Mouse (Mus musculus) spleen, adult 12 weeks (tissue): ENCODE data around the gene Mpv17.

Experiments used
- DNase-seq: peaks from one replicate; pipeline ENCODE4 v3.0.0; 2022; ENCODE audit warnings: low spot score

Mpv17 gene

DNA sequence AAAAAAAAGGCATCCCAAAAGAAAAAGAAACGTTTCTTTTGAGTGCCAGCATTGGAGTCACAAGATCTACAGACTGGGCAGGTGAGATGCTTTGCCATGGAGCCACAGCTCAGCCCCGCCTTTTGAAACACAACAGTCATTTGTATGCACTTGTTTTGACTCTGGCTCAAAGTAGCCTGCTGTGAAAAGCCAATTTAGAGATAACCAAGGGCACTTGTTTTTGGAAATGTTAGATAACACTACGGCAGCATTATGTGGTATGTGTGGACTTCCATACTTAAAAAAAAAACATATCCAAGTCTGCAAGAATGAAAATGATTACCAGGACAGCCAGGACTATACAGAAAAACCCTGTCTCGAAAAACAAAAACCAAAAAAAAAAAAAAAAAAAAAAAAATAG is 29.6 kb upstream of the Mpv17 start:
- DNase-seq = no peak

GRCm38 (mm10) chr5:31181183-31181770 is 27.2 kb upstream of the Mpv17 start:
- no peak for DNase-seq

DNA sequence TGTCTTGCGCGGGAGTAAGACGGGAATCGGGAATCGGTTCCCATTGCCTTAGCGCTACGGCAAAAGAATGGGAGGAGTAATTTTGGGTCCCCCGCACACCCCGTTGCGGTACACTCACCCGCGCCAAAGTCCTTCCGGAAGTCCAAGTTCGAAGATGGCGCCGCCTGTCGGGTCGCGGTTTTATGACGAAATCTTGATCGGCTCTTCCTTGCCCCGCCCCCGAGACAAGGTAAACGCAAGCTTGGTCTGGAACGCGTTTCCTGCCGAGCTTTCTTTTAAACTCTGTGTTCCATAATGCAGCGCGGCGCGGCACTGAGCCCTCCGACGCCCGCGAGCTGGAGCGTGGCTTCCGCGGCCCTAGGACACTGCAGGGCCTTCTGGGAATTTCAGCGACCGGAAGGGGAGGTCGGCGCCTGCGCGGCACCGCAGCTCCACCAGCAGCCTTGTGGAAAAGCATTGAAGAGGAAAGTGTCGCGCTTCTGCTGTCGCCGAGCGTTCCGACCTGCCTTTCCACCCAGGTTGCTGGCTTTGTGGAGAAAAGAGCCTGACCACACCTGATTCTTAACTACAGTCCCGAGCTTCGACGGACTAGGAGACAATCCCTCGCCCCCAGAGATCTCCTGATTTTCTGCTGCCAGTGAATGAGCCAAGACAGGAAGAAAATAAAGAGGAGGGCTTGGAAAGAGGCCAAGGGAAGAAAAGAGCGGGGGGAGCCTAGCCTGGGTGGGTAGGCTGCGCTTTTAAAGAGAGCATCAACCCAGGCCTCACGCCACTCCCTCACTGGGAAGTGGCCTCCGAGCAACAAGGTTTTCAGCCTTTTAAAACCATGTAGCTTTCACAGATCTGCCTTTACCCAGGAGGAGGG is 25.9 kb upstream of the Mpv17 start, which contains the start of the genes Gm29609 and Gtf3c2:
Gene Gm29609 (minus strand): TSS at position 146 of the 865 bp plus-strand sequence.
Gene Gtf3c2 (minus strand): TSS at position 379 of the 865 bp plus-strand sequence.
- peak; percentile 92 for DNase-seq

GRCm38 (mm10) chr5:31179301-31179765 is 25.3 kb upstream of the Mpv17 start:
- no peak for DNase-seq

DNA sequence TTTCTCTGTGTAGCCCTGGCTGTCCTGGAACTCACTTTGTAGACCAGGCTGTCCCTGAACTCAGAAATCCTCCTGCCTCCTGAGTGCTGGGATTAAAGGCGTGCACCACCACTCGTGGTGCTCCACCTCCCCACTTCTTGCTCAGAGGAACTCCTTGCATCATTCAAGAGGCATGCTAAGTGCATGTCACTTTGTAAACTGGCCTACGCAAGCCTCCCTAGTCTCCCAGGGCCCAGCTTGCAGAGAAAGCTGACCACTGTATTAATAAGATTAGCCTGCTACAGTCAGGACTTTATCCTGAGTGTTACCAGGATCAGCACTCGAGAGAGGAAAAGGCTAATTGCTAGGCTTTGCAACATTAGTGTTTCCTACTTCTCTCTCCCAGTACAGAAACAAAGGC is 14.6 kb upstream of the Mpv17 start:
- no peak for DNase-seq

GRCm38 (mm10) chr5:31164878-31165277 is 10.8 kb upstream of the Mpv17 start:
- no peak for DNase-seq

- DNase-seq = no peak
Observed at GRCm38 (mm10) chr5:31162462-31162861, 8.4 kb upstream of the Mpv17 start.

- no peak for DNase-seq
Observed at GRCm38 (mm10) chr5:31153516-31154151, 417 bp downstream of the Mpv17 start.

- DNase-seq = no peak
Observed at GRCm38 (mm10) chr5:31151746-31152145, 2.3 kb downstream of the Mpv17 start.

GRCm38 (mm10) chr5:31149781-31150180 is 4.3 kb downstream of the Mpv17 start:
- no peak for DNase-seq

DNA sequence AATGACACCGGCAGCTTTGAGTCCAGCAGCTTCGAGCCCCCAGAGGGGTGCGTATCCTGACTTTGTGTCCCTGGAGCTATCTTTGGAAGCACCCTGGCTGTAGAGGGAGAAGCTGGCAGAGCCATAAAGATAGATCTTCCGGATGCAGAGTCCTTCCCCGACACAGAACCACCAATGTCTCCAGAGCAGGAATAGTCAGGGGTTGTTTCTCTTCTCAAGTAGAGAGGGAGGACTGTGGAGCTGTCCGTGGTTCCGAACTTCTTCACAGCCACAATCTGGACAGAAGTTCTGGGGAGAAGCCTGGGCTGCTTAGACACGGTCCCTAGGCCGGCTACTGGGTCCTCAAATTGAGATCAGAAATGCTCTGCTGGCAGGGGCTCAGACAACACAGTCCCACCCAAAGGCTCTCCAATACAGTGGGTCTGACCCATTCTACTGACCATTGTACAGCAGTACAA is 15.1 kb downstream of the Mpv17 start:
- DNase-seq = no peak

GRCm38 (mm10) chr5:31138241-31138967 is 15.6 kb downstream of the Mpv17 start, which contains the start of gene Ucn:
TSS of gene Ucn (minus strand) at chr5:31138829.
- no peak for DNase-seq

- no peak for DNase-seq
Observed at GRCm38 (mm10) chr5:31137658-31138057, 16.4 kb downstream of the Mpv17 start.

DNA sequence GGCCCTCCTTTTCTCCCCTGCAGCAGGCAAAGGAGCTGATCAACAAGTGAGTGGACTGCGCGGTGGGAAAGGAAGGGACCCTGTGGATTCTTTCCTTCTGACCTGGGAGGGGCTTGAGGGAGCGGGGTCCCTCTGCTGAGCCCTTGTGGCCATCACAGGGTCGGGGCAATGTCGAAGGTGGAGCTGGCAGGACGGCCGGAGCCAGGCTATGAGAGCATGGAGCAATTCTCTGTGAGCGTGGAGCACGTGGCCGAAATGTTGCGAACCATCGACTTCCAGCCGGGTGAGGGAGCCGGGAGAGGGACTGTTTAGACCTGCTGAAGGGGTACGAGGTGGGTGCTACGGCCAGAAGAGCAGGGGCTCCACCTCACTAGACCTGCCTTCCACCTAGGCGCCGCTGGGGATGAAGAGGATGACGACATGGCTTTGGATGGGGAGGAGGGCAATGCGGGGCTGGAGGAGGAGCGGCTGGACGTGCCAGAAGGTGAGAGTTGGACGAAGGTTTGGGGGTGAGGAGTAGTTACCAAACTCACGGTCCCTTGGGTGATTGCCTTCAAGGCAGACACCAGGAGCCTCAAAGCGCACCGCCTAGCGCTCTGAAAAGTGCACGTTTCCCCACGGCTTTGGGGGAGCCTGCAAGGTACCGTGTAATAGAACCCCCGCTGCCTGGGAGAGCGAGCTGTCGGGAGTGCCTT is 17.2 kb downstream of the Mpv17 start:
- no peak for DNase-seq

DNA sequence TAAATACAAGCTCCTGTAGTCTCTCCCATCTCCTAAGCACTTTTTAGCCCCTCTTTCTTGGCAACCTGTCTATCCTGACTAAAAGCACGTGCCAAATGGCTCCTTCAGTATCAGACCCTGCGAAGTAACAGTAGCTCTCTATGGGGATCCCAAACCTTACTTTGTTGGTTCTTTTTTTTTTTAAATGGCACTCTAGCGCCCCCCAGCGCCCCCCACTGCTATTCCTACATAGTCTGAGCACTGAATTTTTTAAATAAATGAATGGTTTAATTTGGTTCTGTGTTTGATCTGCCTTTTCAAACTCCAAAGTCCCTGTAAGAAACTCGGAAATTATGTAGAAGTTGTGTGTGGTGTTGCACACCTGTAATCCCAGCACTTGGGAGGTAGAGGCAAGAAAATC is 28.0 kb downstream of the Mpv17 start:
- DNase-seq = no peak

DNA sequence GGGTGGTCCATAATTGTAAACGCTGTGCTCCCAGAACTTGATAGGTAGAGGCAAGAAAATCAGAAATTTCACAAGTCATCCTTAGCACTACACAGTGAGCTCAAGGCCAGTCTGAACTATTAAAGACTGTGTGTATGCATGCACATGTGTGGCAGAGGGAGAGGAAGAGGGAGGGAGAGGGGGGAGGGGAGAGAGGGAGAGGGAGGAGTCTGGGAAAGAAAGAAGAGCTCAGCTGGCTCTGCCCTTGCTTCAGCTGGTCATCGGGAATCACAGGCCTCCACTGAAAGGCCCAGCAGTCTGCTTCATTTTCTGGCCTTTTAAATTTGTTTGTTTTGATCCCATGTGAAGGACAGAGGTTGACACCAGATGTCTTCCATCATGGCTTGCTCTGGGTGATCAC is 30.6 kb downstream of the Mpv17 start:
- no peak for DNase-seq

GRCm38 (mm10) chr5:31121111-31121510 is 32.9 kb downstream of the Mpv17 start:
- no peak for DNase-seq

DNA sequence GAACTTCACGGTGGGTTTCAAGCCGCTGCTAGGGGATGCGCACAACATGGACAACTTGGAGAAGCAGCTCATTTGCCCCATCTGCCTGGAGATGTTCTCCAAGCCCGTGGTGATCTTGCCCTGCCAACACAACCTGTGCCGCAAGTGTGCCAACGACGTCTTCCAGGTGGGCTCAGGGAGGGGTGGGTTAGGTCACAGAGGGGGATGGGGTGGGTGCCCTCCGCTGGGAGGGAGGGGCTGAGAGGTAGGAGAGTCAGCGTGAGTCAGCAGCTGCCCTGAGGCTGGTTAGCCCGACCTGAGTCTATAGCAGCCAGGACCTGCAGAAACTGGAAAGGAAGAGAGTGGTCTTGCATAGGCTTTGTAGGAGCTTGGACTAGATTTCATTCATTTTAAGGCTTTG is 37.1 kb downstream of the Mpv17 start:
- no peak for DNase-seq

DNA sequence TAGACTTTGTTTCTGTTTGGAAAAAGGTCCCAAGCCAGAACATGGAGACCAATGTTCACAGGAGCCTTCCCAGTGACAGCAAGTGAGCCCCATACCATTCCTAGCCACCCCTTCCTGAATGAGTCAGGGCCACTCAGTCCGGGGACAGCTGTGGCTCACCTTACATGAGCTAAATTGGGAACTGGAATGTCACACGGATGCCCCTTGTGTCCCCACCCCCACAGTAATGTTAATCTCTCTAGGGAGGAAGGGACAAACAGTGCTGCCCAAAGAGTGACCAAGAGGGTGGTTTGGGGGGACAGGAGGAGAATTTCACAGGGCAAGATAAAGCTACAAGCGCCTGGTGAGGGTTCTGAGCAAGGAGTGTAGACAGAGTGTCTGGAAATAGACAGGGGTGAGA is 37.7 kb downstream of the Mpv17 start, which contains the start of gene Trim54:
Gene Trim54 (plus strand): TSS at position 359 of the 400 bp plus-strand sequence.
- no peak for DNase-seq

GRCm38 (mm10) chr5:31110781-31111180 is 43.3 kb downstream of the Mpv17 start:
- DNase-seq = no peak

DNA sequence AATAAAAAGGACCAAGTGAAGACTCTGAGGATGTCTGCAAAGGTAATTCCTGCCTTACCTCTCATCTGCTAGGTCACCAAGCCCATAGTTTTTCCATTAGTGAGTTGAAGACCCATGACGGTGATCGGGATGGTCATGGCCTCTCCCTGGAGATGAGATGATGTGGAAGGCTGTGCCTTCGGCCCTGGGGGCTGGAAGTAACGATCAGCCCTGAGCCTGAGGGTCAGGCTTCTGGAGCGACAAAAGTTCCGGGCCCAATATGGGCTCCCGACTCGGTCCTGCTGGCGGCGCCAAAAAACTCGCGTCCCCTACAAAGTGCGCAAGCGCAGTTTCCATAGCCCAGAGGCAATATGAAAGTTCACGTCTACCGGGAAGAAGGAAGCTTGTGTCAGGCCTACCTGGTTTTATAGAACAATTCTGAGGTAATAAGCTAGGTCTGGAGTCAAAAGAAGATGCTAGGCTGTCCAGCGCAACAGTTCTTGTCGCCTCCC is 46.0 kb downstream of the Mpv17 start, which contains the start of gene Slc30a3:
Gene Slc30a3 (minus strand): TSS at position 238 of the 491 bp plus-strand sequence.
- no peak for DNase-seq
